Mouse (Mus musculus): ENCODE measurements around the gene Gm20695.

DNA sequence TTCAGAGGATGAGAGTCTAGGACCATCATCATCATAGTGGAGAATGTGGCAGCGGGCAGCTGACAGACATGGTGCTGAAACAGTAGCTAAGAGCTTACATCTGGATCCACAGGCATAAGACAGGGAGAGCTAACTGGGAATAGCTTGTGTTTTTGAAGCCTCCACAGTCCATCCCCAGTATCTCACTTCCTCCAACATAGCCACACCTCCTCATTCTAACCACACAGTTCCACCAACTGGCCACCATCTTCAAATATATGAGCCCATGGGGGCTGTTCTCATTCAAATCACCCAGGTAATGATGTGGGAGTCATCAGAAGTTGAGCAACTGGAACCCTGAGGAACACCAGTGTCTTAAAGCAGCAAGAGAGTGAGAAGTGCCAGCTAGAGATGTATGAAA lies 66.7 kb downstream of the Gm20695 start:
- no peak for TF ChIP-seq CTCF (IDR thresholded peaks at IDR 0.05; ENCODE audit: extremely low read depth, insufficient read depth, low read length)
- TF ChIP-seq POLR2A (IDR thresholded peaks at IDR 0.05; ENCODE audit: extremely low read depth, insufficient read depth, low read length): no peak

Data from cortical plate, adult 2 months (tissue).